Mouse (Mus musculus) olfactory bulb, adult 2 months (tissue): ENCODE measurements around the gene Ppp2r5b.

Experiments
- CTCF ChIP-seq: fragments of 200-500 bp; IDR thresholded peaks from 2 replicates; pipeline ENCODE4 v1.5.1; 2012; ENCODE audit warnings: low read depth, mild to moderate bottlenecking, low read length, moderate library complexity; ENCODE audit not compliant: insufficient read depth
- POLR2A ChIP-seq: fragments of 200-500 bp; IDR thresholded peaks from 2 replicates; pipeline ENCODE4 v1.6.1; 2012; ENCODE audit warnings: mild to moderate bottlenecking, low read depth, low read length, moderate library complexity; ENCODE audit not compliant: insufficient read depth

- TF ChIP-seq CTCF: no peak
- no peak for TF ChIP-seq POLR2A
Measured at GRCm38 (mm10) chr19:6247526-6248300, 12.0 kb upstream of the Ppp2r5b start.
